Mouse (Mus musculus) forebrain, embryonic 16.5 days (tissue): ENCODE measurements around the gene Gvin1. TPM values are rescaled to one million over a fixed set of nuclear protein-coding genes. Genes with fewer than 3 reads are reported as not detected.
"Not testable (repeated sequence)": the region's sequence is repeated elsewhere in the genome, so short reads cannot be mapped to it uniquely, and the experiment has no call there.

Experiments used
- ATAC-seq: fragments of 200-750 bp; cut with Nextera tagmentation; 2 replicates; pipeline ENCODE4 v1.8.0; 2017; ENCODE audit warnings: mild to moderate bottlenecking, moderate library complexity
- H3K27ac ChIP-seq: fragments of 300-500 bp; sonication (generic); 2 replicates; pipeline ENCODE4 v1.5.1; 2014; ENCODE audit warnings: low read length, control low read depth
- H3K27me3 ChIP-seq: fragments of 300-500 bp; sonication (generic); replicated peaks from 2 replicates; pipeline ENCODE4 v1.6.1; 2014; ENCODE audit warnings: low read length; ENCODE audit not compliant: control insufficient read depth, insufficient read depth
- H3K36me3 ChIP-seq: fragments of 300-500 bp; sonication (generic); 2 replicates; pipeline ENCODE4 v1.6.1; 2014; ENCODE audit not compliant: control insufficient read depth, insufficient read depth
- H3K4me1 ChIP-seq: fragments of 300-500 bp; sonication (generic); replicated peaks from 2 replicates; pipeline ENCODE4 v1.6.1; 2014; ENCODE audit warnings: low read length; ENCODE audit not compliant: control insufficient read depth, insufficient read depth
- H3K4me2 ChIP-seq: fragments of 300-500 bp; sonication (generic); 2 replicates; pipeline ENCODE4 v1.6.1; 2014; ENCODE audit warnings: mild to moderate bottlenecking, low read length, control low read depth
- H3K4me3 ChIP-seq: fragments of 300-500 bp; sonication (generic); replicated peaks from 2 replicates; pipeline ENCODE4 v1.5.1; 2014; ENCODE audit warnings: mild to moderate bottlenecking, low read length, control low read depth
- H3K9ac ChIP-seq: fragments of 300-500 bp; sonication (generic); replicated peaks from 2 replicates; pipeline ENCODE4 v1.6.1; 2014; ENCODE audit warnings: low read depth, low read length, control low read depth
- H3K9me3 ChIP-seq: fragments of 300-500 bp; sonication (generic); 2 replicates; pipeline ENCODE4 v1.6.1; 2016; ENCODE audit warnings: low read length; ENCODE audit not compliant: control insufficient read depth
- WGBS: fragments of 180-500 bp; shearing (Covaris S2); extraction: QIAGEN DNeasy Blood & Tissue Kit; methylation state at CpG from one replicate; pipeline ENCODE4 v1.1.7; 2014; 5-methylcytosine and 5-hydroxymethylcytosine counted together
- polyA plus RNA-seq: library from polyadenylated mRNA; unstranded; fragments of >200 nt; fragmentation: Nextera tagmentation; extraction: Ambion mirVana; gene quantifications from 2 replicates; pipeline ENCODE4 v1.2.1, GENCODE M21; 2015

Gene Gvin1
- polyA plus RNA-seq, 1 experiment from 2014 or later, result 0.09 TPM

GRCm38 (mm10) chr7:106215910-106216309, 784 bp upstream of the Gvin1 start:
- not testable (repeated sequence) for H3K9ac ChIP-seq, H3K4me2 ChIP-seq, H3K4me3 ChIP-seq, H3K4me1 ChIP-seq, ATAC-seq, H3K36me3 ChIP-seq, H3K27me3 ChIP-seq, H3K9me3 ChIP-seq, H3K27ac ChIP-seq

- not testable (repeated sequence) for H3K4me3 ChIP-seq, H3K4me1 ChIP-seq, H3K27me3 ChIP-seq, H3K27ac ChIP-seq, H3K36me3 ChIP-seq, H3K9me3 ChIP-seq, H3K9ac ChIP-seq, H3K4me2 ChIP-seq
- no CpG with 5 or more reads among the region's 4 CpGs for WGBS
- ATAC-seq, result peak; percentile 63; the same call in 1 of the 2 replicates
Observed at GRCm38 (mm10) chr7:106213770-106214169, 1.4 kb downstream of the Gvin1 start.

- H3K4me1 ChIP-seq, ATAC-seq, H3K27me3 ChIP-seq, H3K9me3 ChIP-seq, H3K4me3 ChIP-seq, H3K4me2 ChIP-seq, H3K27ac ChIP-seq, H3K36me3 ChIP-seq, H3K9ac ChIP-seq: not testable (repeated sequence)
- WGBS, result 89% methylated on average over 2 of the region's 3 CpGs
Observed at GRCm38 (mm10) chr7:106206630-106207029, 8.5 kb downstream of the Gvin1 start.

GRCm38 (mm10) chr7:106177065-106177464, 38.1 kb downstream of the Gvin1 start:
- H3K4me3 ChIP-seq, H3K27ac ChIP-seq, H3K9me3 ChIP-seq, H3K4me1 ChIP-seq, H3K27me3 ChIP-seq, ATAC-seq, H3K9ac ChIP-seq, H3K36me3 ChIP-seq, H3K4me2 ChIP-seq: not testable (repeated sequence)

DNA sequence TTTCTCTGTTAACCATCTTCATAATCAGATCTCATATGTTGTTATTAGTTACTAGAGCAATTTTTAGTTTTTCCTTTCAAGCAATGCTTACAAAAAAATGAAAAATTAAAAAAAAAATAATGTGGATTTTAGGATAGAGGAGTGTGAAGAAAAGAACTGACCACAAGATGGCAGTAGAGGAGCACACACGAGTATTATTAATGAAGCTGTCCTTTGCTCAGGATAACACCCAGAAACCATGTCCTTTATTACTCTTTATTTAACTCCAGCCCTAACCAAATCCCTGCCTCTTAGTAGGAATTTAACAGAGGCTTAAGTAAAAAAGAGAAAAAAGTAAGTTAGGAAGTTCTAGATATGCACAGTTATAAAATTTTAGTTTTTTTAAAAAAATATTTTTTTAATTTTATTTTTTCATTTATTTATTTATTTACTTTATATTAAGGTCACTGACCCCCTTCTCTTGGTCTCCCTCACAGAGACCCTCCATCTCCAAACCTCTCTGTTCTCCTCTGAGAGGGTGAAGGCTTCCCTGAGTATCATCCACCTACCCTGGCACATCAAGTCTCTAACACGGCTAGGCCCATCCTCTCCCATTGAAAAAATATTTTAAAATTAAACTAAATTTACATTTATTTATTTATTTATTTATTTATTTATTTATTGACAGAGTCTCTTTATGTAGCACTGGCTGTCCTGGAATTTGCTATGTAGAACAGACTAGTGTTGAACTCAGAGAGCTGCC, 69.9 kb downstream of the Gvin1 start:
- H3K27me3 ChIP-seq, H3K9me3 ChIP-seq, H3K36me3 ChIP-seq, H3K4me1 ChIP-seq, H3K9ac ChIP-seq, H3K27ac ChIP-seq, H3K4me3 ChIP-seq, H3K4me2 ChIP-seq: not testable (repeated sequence)
- peak; percentile 45 for ATAC-seq
- no CpG with 5 or more reads among the region's 2 CpGs for WGBS

DNA sequence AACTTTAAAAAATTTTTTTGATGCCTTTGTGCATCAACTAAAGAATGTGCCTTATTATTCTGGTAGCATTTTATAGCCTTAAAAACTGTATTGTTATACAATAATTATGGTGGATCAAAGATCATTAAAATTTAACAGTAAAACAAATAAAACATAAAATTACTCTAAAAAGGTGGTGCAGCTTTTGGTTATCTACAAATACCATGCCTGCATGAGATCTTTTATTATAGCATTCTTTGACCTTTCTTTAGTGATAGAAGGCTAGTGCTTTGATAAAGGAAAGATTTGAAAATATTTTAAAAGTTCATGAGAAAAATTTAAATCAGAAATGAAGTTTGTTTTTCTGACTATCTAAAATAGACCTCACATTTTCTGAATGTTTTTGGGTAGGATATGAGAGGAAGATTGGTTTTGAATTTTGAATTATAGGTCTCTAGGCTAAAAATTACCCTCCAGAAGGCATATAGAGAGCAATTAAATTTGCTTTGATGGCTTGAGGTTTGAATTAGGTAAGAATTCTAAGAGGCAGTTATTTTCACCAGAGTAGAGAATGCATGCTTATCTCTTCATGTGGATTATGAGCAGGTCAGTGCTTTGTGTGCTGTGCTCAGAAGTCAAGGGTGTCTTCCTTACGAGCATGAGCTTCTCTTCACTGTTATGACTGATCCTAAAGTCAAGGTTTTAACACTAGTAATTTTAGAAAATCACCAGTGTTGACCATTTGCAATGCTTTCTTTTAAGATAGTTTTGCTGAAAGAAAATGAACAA, 73.8 kb downstream of the Gvin1 start:
- not testable (repeated sequence) for H3K4me3 ChIP-seq, H3K9me3 ChIP-seq, H3K27ac ChIP-seq, H3K36me3 ChIP-seq, H3K4me1 ChIP-seq, ATAC-seq, H3K4me2 ChIP-seq, H3K27me3 ChIP-seq, H3K9ac ChIP-seq
- no CpG with 5 or more reads among the region's 1 CpGs for WGBS

DNA sequence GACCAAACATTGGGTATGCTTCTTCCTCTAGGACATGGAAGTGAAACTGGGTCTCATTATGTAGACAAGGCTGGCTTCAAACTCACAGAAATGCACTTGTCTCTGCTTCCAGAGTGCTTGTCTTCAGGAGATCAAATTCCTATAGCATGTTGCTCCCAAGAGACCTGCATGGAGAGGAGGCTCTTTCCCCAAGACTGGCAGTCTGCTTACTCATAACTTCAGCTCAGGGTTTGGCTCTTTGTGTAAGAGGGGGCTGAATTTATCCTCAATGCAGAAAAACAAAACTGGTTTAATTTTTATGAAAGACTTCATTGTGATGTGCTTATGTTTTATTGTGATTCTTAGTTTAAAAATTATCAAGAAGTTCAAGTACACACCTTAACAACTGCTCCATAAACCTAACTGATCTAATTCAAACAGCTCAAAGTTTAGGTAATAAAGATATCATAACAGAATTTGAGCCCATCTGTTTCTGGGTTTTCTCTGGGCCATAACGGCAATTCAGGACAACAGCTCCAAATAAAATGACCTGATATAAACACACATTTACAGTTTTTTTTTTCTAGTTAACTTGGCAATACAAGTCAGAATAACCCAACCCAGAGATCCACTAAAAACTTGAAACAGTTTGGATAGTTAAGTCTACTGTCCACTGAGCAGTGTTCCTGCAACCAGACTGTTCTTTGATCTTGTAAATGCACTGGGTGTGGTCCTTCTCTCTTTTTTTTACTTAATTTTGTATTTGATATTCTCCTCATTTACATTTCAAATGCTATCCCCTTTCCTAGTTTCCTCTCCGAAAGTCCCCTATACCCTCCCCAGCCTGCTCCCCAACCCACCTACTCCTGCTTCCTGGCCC, 97.8 kb downstream of the Gvin1 start:
- not testable (repeated sequence) for H3K27ac ChIP-seq, H3K4me2 ChIP-seq, H3K9ac ChIP-seq, H3K27me3 ChIP-seq, H3K4me1 ChIP-seq, H3K4me3 ChIP-seq, H3K9me3 ChIP-seq, ATAC-seq, H3K36me3 ChIP-seq
- WGBS, result no CpG with 5 or more reads among the region's 2 CpGs
